Mouse (Mus musculus): ENCODE data around the gene Dexi. TPM values are rescaled to one million over a fixed set of nuclear protein-coding genes. Genes with fewer than 3 reads are reported as not detected.

The Dexi gene
- polyA plus RNA-seq, 1 experiment from 2014 or later: 18.4 TPM

DNA sequence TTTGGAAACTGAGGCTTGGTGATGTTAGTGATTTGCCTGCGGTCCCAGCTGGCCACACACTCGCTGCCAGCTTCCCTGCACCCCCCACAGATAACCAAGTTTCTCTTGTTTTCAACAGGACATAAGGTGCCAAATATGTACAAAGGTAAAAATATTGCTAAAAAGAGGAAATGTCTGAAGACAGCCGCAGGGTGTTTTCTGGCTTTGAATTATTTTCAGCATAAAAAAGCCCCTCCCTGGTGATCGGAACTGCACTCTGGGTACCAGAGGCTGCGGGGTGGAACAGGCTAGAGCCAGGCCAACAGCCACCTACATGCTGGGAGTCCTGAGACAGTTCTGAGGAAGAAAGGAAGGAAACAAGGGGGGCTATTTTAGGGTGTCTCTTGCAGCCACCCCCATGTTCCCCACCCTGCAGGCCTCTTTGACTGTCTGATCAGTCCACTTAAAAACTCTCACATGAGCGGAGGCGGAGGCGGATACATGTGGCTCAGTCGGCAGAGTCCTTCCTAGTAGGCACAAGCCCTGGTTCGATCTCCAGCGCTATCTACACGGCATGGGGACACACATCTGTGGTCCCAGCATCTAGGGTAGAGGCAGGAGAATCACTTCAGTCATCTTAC, 26.8 kb downstream of the Dexi start:
- Histone ChIP-seq H3K4me2 (no peak overlapping the region), H3K27ac (no peak overlapping the region), H3K9me3 (replicated peaks) (no peaks in the 10 kb centered on the region), H3K4me1 (peaks cover 13% of the 10 kb centered on the region), H3K4me3 (replicated peaks) (no peak overlapping the region), H3K27me3 (no peaks in the 10 kb centered on the region), H3K36me3 (no peaks in the 10 kb centered on the region), H3K9ac (no peak overlapping the region)
- WGBS: 86% methylated on average over 12 of the region's 12 CpGs
- ATAC-seq (replicated peaks; ENCODE audit: low FRiP score): no peak

DNA sequence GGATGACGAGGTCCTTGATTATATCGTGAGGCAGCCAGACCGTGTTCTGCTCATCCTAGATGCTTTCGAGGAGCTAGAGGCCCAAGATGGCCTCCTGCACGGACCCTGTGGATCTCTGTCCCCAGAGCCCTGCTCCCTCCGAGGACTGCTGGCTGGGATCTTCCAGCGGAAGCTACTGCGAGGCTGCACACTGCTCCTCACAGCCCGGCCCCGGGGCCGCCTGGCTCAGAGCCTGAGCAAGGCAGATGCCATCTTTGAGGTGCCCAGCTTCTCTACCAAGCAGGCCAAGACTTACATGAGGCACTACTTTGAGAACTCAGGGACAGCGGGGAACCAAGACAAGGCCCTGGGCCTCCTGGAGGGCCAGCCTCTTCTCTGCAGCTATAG, 31.7 kb downstream of the Dexi start:
- Histone ChIP-seq H3K9ac (no peak overlapping the region), H3K9me3 (replicated peaks) (no peaks in the 10 kb centered on the region)

DNA sequence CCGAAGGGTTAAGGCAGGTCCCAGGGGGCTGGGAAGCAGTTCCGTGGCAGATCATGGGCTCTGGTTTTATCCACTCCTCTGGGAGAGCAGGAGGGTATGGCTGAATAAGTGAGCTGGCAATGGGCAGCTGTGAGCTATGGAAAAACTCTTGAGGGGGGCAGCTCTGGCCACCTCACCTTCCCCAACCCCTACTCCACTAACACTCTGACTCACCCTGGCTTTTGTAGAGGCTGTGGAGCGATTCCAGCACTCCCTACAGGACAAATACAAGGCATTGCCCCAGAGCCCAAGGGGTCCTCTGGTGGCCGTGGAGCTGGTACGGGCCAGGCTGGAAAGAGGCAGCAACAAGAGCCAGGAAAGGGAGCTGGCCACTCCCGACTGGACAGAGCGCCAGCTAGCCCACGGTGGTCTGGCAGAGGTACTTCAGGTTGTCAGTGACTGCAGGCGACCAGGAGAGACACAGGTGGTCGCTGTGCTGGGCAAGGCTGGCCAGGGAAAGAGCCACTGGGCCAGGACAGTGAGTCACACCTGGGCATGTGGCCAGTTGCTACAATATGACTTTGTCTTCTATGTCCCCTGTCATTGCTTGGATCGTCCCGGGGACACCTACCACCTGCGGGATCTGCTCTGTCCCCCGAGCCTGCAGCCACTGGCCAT, 32.2 kb downstream of the Dexi start:
- Histone ChIP-seq H3K27ac (no peak overlapping the region), H3K4me1 (peaks cover 13% of the 10 kb centered on the region), H3K27me3 (no peaks in the 10 kb centered on the region), H3K4me2 (no peak overlapping the region), H3K9ac (no peak overlapping the region), H3K4me3 (replicated peaks) (no peak overlapping the region), H3K9me3 (replicated peaks) (no peaks in the 10 kb centered on the region), H3K36me3 (no peaks in the 10 kb centered on the region)
- ATAC-seq (replicated peaks; ENCODE audit: low FRiP score): no peak
- 55% methylated on average over 14 of the region's 14 CpGs for WGBS

More for the DNA sequence above, 31.7 kb downstream of the Dexi start:
- 89% methylated on average over 12 of the region's 12 CpGs for WGBS
- H3K4me3 ChIP-seq (replicated peaks): no peak overlapping the region
- ATAC-seq (replicated peaks; ENCODE audit: low FRiP score): no peak
- H3K36me3 ChIP-seq: no peaks in the 10 kb centered on the region
- H3K27me3 ChIP-seq: no peaks in the 10 kb centered on the region
- H3K4me1 ChIP-seq: peaks cover 13% of the 10 kb centered on the region
- H3K4me2 ChIP-seq: no peak overlapping the region
- no peak overlapping the region for H3K27ac ChIP-seq

DNA sequence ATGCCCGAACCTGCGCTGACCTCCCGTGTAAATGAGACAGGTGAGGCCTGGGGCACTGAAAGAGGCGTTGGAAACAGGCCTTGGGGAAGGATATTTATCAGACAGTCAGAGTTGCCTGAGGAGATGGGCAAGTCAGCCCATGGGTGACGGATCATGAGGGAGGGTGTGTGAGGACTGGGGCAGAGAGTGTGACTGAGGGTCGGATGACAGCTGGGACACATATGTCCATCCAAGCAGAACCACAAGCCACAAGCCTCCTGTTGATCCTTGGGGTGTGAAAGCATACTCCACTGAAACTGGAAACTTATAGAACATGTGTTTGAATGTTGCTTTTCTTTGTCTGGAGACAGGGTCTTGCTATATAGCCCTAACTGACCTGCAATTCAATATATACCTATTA, 34.2 kb downstream of the Dexi start:
- 36% methylated on average over 6 of the region's 6 CpGs for WGBS
- peak; percentile 76; the same call in 1 of the 2 replicates for ATAC-seq (replicated peaks; ENCODE audit: low FRiP score)
- no peak overlapping the region for H3K9ac ChIP-seq
- H3K27ac ChIP-seq: no peak overlapping the region
- H3K27me3 ChIP-seq: no peaks in the 10 kb centered on the region
- H3K4me2 ChIP-seq: no peak overlapping the region
- H3K4me3 ChIP-seq (replicated peaks): no peak overlapping the region
- no peaks in the 10 kb centered on the region for H3K36me3 ChIP-seq
- no peaks in the 10 kb centered on the region for H3K9me3 ChIP-seq (replicated peaks)
- peaks cover 13% of the 10 kb centered on the region for H3K4me1 ChIP-seq

DNA sequence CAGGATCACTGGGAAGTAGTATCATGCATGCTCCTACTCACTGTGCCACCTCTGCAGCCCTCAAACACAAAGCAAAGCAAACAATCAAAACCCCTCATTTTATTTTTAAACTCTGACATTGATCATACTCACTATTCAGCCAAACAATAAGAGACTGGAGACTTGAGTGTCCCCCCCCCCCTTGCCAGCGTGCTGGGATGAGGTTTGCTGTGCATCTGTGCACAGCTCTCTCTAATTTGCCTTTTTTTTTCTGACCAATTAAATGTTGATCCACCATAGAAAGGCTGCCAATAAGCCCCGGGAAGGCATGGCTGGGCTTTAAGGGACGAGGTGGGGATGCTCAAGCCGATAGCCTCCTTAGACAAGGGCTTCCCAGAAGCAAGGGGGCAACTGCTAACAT, 35.4 kb downstream of the Dexi start:
- Histone ChIP-seq H3K4me2 (no peak overlapping the region), H3K9ac (no peak overlapping the region), H3K27me3 (no peaks in the 10 kb centered on the region), H3K9me3 (replicated peaks) (no peaks in the 10 kb centered on the region), H3K4me3 (replicated peaks) (no peak overlapping the region), H3K36me3 (no peaks in the 10 kb centered on the region), H3K4me1 (peaks cover 13% of the 10 kb centered on the region), H3K27ac (no peak overlapping the region)
- WGBS: 55% methylated on average over 4 of the region's 4 CpGs
- no peak for ATAC-seq (replicated peaks; ENCODE audit: low FRiP score)

DNA sequence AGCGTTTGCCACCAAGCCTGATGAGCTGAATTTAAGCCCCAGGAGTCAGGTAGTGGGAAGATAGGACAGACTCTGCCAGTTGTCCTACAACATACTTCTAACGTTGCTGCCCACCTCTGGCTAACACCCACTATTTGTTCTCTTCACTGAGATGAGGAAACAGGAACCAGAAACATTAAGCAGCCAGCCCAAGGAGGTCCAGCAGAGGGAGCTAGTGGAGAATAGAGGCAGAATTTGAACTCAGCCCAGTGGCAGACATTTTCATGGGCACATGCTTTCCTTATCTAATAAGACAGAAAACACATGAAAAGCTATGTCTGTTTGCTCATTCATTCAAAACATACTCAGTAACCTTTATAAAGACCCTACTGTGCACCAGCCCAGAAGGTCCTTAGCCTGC, 39.8 kb downstream of the Dexi start:
- no peak overlapping the region for H3K27ac ChIP-seq
- H3K27me3 ChIP-seq: peaks cover 2% of the 10 kb centered on the region; the same call in 1 of the 2 replicates
- H3K4me3 ChIP-seq (replicated peaks): no peak overlapping the region
- no peaks in the 10 kb centered on the region for H3K4me1 ChIP-seq
- H3K9me3 ChIP-seq (replicated peaks): no peaks in the 10 kb centered on the region
- 64% methylated on average over 2 of the region's 2 CpGs for WGBS
- no peak overlapping the region for H3K4me2 ChIP-seq
- H3K9ac ChIP-seq: no peak overlapping the region
- no peak for ATAC-seq (replicated peaks; ENCODE audit: low FRiP score)
- no peaks in the 10 kb centered on the region for H3K36me3 ChIP-seq

DNA sequence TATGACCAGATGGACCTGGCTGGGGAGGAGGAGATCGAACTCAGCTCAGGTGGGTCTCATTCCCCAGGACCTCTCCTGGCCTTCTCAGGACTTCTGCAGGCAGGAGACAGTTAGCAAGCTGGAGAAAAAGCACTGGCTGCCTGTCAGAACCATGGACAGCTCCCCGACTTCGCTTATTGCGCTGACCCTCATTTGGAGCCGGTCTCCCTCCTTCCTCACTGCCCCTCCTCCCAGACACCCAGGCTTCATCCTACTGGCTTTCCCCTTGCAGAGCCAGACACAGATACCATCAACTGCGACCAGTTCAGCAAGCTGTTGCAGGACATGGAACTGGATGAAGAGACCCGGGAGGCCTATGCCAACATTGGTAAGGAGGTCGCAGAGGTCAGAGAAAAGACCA, 41.0 kb downstream of the Dexi start:
- Histone ChIP-seq H3K27me3 (peaks cover 2% of the 10 kb centered on the region; the same call in 1 of the 2 replicates), H3K4me2 (no peak overlapping the region), H3K9me3 (replicated peaks) (no peaks in the 10 kb centered on the region), H3K36me3 (no peaks in the 10 kb centered on the region), H3K4me3 (replicated peaks) (no peak overlapping the region), H3K9ac (no peak overlapping the region), H3K4me1 (no peaks in the 10 kb centered on the region), H3K27ac (no peak overlapping the region)
- peak; percentile 64; the same call in 1 of the 2 replicates for ATAC-seq (replicated peaks; ENCODE audit: low FRiP score)
- 9% methylated on average over 8 of the region's 8 CpGs for WGBS

DNA sequence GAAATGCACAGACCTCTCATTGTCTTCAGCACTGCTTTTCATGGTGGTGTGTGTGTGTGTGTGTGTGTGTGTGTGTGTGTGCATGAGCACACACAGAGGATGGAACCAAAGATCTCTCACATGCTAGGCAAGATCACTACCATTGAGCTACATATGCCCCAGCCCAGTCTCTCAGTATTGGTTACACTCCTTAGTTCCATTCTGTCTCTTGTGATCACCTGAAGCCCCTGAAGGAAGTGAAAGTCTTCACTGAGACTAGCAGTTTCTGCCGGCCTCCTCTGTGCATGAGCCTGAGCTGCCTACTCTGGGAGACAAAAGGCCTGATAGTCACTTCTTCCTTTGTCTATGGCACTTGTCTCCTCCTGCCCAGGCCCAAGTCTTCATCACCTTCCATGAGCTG, 43.7 kb downstream of the Dexi start:
- H3K4me2 ChIP-seq: no peak overlapping the region
- H3K27me3 ChIP-seq: peaks cover 2% of the 10 kb centered on the region; the same call in 1 of the 2 replicates
- H3K9ac ChIP-seq: no peak overlapping the region
- H3K9me3 ChIP-seq (replicated peaks): no peaks in the 10 kb centered on the region
- 80% methylated on average over 1 of the region's 1 CpGs for WGBS
- H3K4me3 ChIP-seq (replicated peaks): no peak overlapping the region
- peaks cover 15% of the 10 kb centered on the region; the same call in 1 of the 2 replicates for H3K4me1 ChIP-seq
- H3K27ac ChIP-seq: no peak overlapping the region
- no peak for ATAC-seq (replicated peaks; ENCODE audit: low FRiP score)
- no peaks in the 10 kb centered on the region for H3K36me3 ChIP-seq

DNA sequence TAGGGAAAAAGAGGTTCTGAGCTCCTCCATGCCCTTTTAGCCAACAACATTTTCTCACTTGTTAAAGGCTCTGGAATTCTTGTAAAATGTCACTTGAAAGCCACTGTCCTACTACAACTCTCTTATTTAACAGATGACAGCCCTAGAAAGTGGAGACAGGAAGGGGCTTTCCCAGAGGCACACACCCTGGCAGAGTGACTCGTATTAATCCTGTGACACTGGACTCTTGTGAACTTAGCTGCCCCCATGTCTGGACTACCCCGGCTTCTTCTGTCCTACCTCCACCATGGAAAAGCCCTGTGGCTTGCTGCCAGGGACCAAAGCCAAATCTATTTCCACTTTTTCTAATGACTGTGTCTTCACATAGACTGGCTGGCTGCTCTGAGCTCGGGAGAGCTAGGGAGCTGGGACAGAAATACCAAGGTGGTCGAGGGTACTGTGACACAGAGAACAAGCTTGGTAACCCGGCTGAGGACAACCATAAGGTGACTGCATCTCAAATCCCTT, 44.7 kb downstream of the Dexi start:
- H3K4me3 ChIP-seq (replicated peaks): no peak overlapping the region
- H3K27ac ChIP-seq: no peak overlapping the region
- H3K9ac ChIP-seq: no peak overlapping the region
- peaks cover 15% of the 10 kb centered on the region; the same call in 1 of the 2 replicates for H3K4me1 ChIP-seq
- WGBS: 62% methylated on average over 5 of the region's 5 CpGs
- no peaks in the 10 kb centered on the region for H3K36me3 ChIP-seq
- H3K27me3 ChIP-seq: peaks cover 2% of the 10 kb centered on the region; the same call in 1 of the 2 replicates
- H3K9me3 ChIP-seq (replicated peaks): no peaks in the 10 kb centered on the region
- H3K4me2 ChIP-seq: no peak overlapping the region
- no peak for ATAC-seq (replicated peaks; ENCODE audit: low FRiP score)

DNA sequence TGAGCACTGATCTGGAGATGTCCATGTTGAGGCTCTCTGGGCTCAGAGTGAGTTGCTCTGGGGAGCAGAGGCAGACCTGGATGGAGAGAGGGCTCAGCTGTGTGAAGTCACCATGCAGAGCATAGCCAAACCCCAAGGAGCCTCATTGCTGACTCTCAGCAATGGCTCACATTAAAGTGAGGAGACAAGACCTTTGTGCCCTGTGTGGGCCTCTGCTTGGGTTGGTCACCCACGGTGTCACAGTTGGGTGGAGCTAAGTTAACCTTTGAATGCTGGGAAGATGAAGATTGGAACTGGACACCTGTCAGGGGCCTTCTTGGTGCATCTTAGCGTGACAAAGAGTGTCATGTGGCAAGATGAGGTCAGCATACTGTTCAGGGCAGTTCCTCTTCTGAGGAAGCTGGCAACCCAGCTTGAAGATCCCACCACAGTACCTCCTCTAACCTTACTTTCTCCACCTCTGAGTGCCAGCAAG, 47.0 kb downstream of the Dexi start:
- peak overlapping the region; percentile 38; the same call in 1 of the 2 replicates for H3K27ac ChIP-seq
- no peak overlapping the region for H3K4me2 ChIP-seq
- peak; percentile 90 for ATAC-seq (replicated peaks; ENCODE audit: low FRiP score)
- H3K4me1 ChIP-seq: peaks cover 15% of the 10 kb centered on the region; the same call in 1 of the 2 replicates
- H3K4me3 ChIP-seq (replicated peaks): no peak overlapping the region
- H3K9me3 ChIP-seq (replicated peaks): no peaks in the 10 kb centered on the region
- H3K27me3 ChIP-seq: no peaks in the 10 kb centered on the region
- no peak overlapping the region for H3K9ac ChIP-seq
- no peaks in the 10 kb centered on the region for H3K36me3 ChIP-seq
- 47% methylated on average over 2 of the region's 2 CpGs for WGBS

DNA sequence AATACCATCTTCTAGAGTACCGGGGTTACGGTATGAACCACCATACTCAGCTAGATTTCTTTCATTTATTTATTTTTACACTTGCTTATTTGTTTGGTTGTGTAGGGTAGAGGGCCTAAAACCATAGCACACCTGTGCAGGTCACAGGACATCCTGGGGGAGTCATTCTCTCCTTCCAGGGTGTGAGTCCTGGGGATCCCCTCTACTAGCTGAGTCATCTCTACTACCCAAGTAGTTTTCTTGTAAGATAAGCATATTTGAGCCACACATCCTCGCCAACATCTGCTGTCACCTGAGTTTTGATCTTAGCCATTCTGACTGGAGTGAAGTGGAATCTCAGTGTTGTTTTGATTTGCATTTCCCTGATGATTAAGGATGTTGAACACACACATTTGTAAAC, 50.3 kb downstream of the Dexi start:
- H3K9ac ChIP-seq: no peak overlapping the region
- no peak for ATAC-seq (replicated peaks; ENCODE audit: low FRiP score)
- H3K27ac ChIP-seq: no peak overlapping the region
- H3K27me3 ChIP-seq: peaks cover 14% of the 10 kb centered on the region; the same call in 1 of the 2 replicates
- H3K9me3 ChIP-seq (replicated peaks): no peaks in the 10 kb centered on the region; the same call in 1 of the 2 replicates
- no peak overlapping the region for H3K4me3 ChIP-seq (replicated peaks)
- no peak overlapping the region for H3K4me2 ChIP-seq
- 84% methylated on average over 3 of the region's 3 CpGs for WGBS
- no peaks in the 10 kb centered on the region for H3K36me3 ChIP-seq
- peaks cover 29% of the 10 kb centered on the region for H3K4me1 ChIP-seq

DNA sequence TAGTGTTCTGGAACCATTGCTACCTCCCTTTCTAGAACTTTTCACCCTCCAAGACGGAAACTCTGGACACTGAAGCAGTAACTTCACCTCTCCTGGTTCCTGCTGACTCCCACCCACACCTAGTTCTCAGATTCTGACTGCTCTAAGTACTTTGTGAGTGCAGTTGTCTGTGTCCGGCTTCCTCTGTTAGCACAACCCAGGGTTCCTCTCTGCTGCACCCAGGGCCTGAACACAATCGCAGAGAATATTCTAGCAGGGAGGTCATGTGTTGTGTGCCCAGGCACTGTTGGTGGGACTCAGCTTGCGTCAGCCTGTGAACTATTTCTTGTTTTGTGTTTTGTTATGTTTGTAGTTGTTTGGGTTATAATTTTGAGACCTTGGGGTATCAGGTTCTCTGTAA, 51.1 kb downstream of the Dexi start:
- Histone ChIP-seq H3K4me3 (replicated peaks) (no peak overlapping the region), H3K9me3 (replicated peaks) (no peaks in the 10 kb centered on the region; the same call in 1 of the 2 replicates), H3K27me3 (peaks cover 14% of the 10 kb centered on the region; the same call in 1 of the 2 replicates), H3K4me2 (no peak overlapping the region), H3K36me3 (no peaks in the 10 kb centered on the region), H3K9ac (no peak overlapping the region), H3K4me1 (peaks cover 29% of the 10 kb centered on the region), H3K27ac (no peak overlapping the region)
- ATAC-seq (replicated peaks; ENCODE audit: low FRiP score): no peak
- 69% methylated on average over 4 of the region's 4 CpGs for WGBS
